In genomic region chr8:122056882-122057281, GRCm38 (mm10) we compare ENCODE assay signal across 13 mouse cellular contexts.
A peak's percentile ranks its signal among the peaks of the same experiment; 100 is the strongest.
DNase-seq lines count a peak whose midpoint lies in the region; ATAC-seq lines count a peak whose summit lies in the region.
"Had no signal": no experiment of that assay in that cellular context is flagged by ENCODE, and none has a peak within 500 bp of the region (broad histone marks: within the 10 kb centered on the region; RNA-seq: fewer than 3 reads in every experiment).

No protein-coding gene starts in this region.

- ATAC-seq in lung, embryonic 16.5 days (ENCODE audit: low read depth): 0 out of 2 replicates have a peak, but pooled peaks have one; percentile 59
- ATAC-seq in intestine, embryonic 16.5 days: peak; percentile 31; the same call in 1 of the 2 replicates
- peak; percentile 80 for ATAC-seq in kidney, embryonic 16.5 days (ENCODE audit: low FRiP score, low TSS enrichment)
- ATAC-seq in stomach, embryonic 16.5 days (ENCODE audit: insufficient read depth, low FRiP score): peak; percentile 34; the same call in 1 of the 2 replicates
- ATAC-seq: hindbrain, embryonic 16.5 days; midbrain, embryonic 13.5 days had no signal

- H3K9ac ChIP-seq in lung, embryonic 16.5 days (ENCODE audit: low read length): no peak overlapping the region
- H3K9ac ChIP-seq in intestine, embryonic 16.5 days (ENCODE audit: low read depth, low read length): no peak overlapping the region
- no peak overlapping the region for H3K9ac ChIP-seq in kidney, embryonic 16.5 days (replicated peaks; ENCODE audit: low read length)
- H3K9ac ChIP-seq in stomach, embryonic 16.5 days (ENCODE audit: low read length): no peak overlapping the region
- H3K9ac ChIP-seq: limb, embryonic 15.5 days; midbrain, embryonic 13.5 days had no signal

- no peak overlapping the region for H3K4me3 ChIP-seq in lung, embryonic 16.5 days (ENCODE audit: low read length)
- no peak overlapping the region for H3K4me3 ChIP-seq in intestine, embryonic 16.5 days (ENCODE audit: low read length)
- H3K4me3 ChIP-seq in kidney, embryonic 16.5 days (ENCODE audit: low read length): no peak overlapping the region
- no peak overlapping the region for H3K4me3 ChIP-seq in stomach, embryonic 16.5 days (replicated peaks; ENCODE audit: low read length)
- H3K4me3 ChIP-seq: limb, embryonic 15.5 days; midbrain, embryonic 13.5 days had no signal

- no peak overlapping the region for H3K27ac ChIP-seq in lung, embryonic 16.5 days (ENCODE audit: low read length)
- no peak overlapping the region for H3K27ac ChIP-seq in intestine, embryonic 16.5 days (ENCODE audit: low read length)
- H3K27ac ChIP-seq in kidney, embryonic 16.5 days (ENCODE audit: low read length): no peak overlapping the region
- H3K27ac ChIP-seq in stomach, embryonic 16.5 days (ENCODE audit: low read length): peak overlapping the region; percentile 42; the same call in 1 of the 2 replicates
- H3K27ac ChIP-seq: limb, embryonic 15.5 days; midbrain, embryonic 13.5 days had no signal

- H3K4me1 ChIP-seq in lung, embryonic 16.5 days (replicated peaks; ENCODE audit: control insufficient read depth, insufficient read depth, low read length): no peaks in the 10 kb centered on the region; the same call in 1 of the 2 replicates
- peaks cover 17% of the 10 kb centered on the region for H3K4me1 ChIP-seq in intestine, embryonic 16.5 days (ENCODE audit: control insufficient read depth, insufficient read depth, low read length)
- H3K4me1 ChIP-seq in kidney, embryonic 16.5 days (ENCODE audit: insufficient read depth, low read length): peaks cover 32% of the 10 kb centered on the region
- peaks cover 25% of the 10 kb centered on the region for H3K4me1 ChIP-seq in stomach, embryonic 16.5 days (ENCODE audit: control insufficient read depth, insufficient read depth, low read length)

- H3K4me2 ChIP-seq in lung, embryonic 16.5 days (ENCODE audit: low read depth, low read length): no peak overlapping the region
- H3K4me2 ChIP-seq in intestine, embryonic 16.5 days (ENCODE audit: low read depth, low read length): no peak overlapping the region
- H3K4me2 ChIP-seq in kidney, embryonic 16.5 days (replicated peaks; ENCODE audit: low read depth, low read length): no peak overlapping the region
- no peak overlapping the region for H3K4me2 ChIP-seq in stomach, embryonic 16.5 days (ENCODE audit: low read depth, low read length)
- H3K4me2 ChIP-seq: limb, embryonic 15.5 days; midbrain, embryonic 13.5 days had no signal

- H3K9me3 ChIP-seq in lung, embryonic 16.5 days (ENCODE audit: control insufficient read depth, low read length): no peaks in the 10 kb centered on the region
- no peaks in the 10 kb centered on the region for H3K9me3 ChIP-seq in intestine, embryonic 16.5 days (ENCODE audit: control insufficient read depth, low read length)
- H3K9me3 ChIP-seq in kidney, embryonic 16.5 days (ENCODE audit: low read length): no peaks in the 10 kb centered on the region
- H3K9me3 ChIP-seq in stomach, embryonic 16.5 days (replicated peaks; ENCODE audit: control insufficient read depth, low read length): no peaks in the 10 kb centered on the region
- H3K9me3 ChIP-seq: limb, embryonic 15.5 days; midbrain, embryonic 13.5 days had no signal

- no peaks in the 10 kb centered on the region for H3K36me3 ChIP-seq in lung, embryonic 16.5 days (ENCODE audit: control insufficient read depth, insufficient read depth, low read length)
- no peaks in the 10 kb centered on the region for H3K36me3 ChIP-seq in intestine, embryonic 16.5 days (ENCODE audit: control insufficient read depth, insufficient read depth, low read length)
- H3K36me3 ChIP-seq in kidney, embryonic 16.5 days (ENCODE audit: insufficient read depth, low read length): no peaks in the 10 kb centered on the region
- H3K36me3 ChIP-seq in stomach, embryonic 16.5 days (ENCODE audit: control insufficient read depth, insufficient read depth, low read length): no peaks in the 10 kb centered on the region
- H3K36me3 ChIP-seq: limb, embryonic 15.5 days; midbrain, embryonic 13.5 days had no signal

- WGBS in lung, embryonic 16.5 days: 36% methylated on average over 7 of the region's 7 CpGs
- 45% methylated on average over 7 of the region's 7 CpGs for WGBS in intestine, embryonic 16.5 days
- WGBS in kidney, embryonic 16.5 days: 35% methylated on average over 7 of the region's 7 CpGs
- WGBS in stomach, embryonic 16.5 days: 34% methylated on average over 7 of the region's 7 CpGs

- no peaks in the 10 kb centered on the region for H3K27me3 ChIP-seq in lung, embryonic 16.5 days (ENCODE audit: control insufficient read depth, insufficient read depth, low read depth, low read length)
- no peaks in the 10 kb centered on the region for H3K27me3 ChIP-seq in intestine, embryonic 16.5 days (replicated peaks; ENCODE audit: control insufficient read depth, insufficient read depth, low read length)
- no peaks in the 10 kb centered on the region for H3K27me3 ChIP-seq in kidney, embryonic 16.5 days (ENCODE audit: insufficient read depth, low read length)
- no peaks in the 10 kb centered on the region for H3K27me3 ChIP-seq in stomach, embryonic 16.5 days (ENCODE audit: control insufficient read depth, insufficient read depth, low read length)
- H3K27me3 ChIP-seq: limb, embryonic 15.5 days; midbrain, embryonic 13.5 days had no signal

- DNase-seq in lung, postnatal 14 days: no peak
- no peak for DNase-seq in spleen, adult 18-20 months
- DNase-seq in right cerebral cortex, postnatal 10 days (ENCODE audit: low spot score in 2 of 2): no peak
- DNase-seq: cerebellum, adult 18-20 months; heart, postnatal 10 days; thymus, adult 18-20 months had no signal
